Mouse (Mus musculus) CD4-positive naive resting alpha-beta T cell, adult 76 days (primary cell): Measurements from ENCODE around the gene Mypn. TPM values are rescaled to one million over a fixed set of nuclear protein-coding genes. Genes with fewer than 3 reads are reported as not detected.

Experiments used
- total RNA-seq: library from RNA; stranded (reverse); gene quantifications from one replicate; pipeline ENCODE4 v1.2.4, GENCODE M21; 2023

Gene Mypn
- not detected for total RNA-seq

DNA sequence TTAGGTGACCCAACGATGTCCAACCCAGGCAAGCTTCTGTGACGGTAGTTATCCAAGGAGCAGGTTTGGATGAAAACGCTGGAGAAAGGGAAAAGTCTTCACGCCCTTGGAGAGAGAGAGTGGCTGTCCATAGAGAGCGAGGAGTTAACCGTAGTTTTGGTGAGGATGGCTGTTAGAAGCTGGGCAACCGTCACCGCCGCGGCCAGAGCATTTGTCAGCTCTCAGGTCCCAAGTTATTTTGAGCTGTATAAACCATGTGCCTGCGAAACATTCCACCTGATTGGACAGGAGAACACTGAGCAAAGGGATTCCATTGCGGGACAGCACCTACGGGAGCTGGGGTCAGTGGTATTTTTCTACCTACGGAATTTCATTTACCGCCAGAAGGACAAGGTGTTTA is at the start of gene Mypn:
TSS of gene Mypn (minus strand) at position 225 of the 400 bp plus-strand sequence.

DNA sequence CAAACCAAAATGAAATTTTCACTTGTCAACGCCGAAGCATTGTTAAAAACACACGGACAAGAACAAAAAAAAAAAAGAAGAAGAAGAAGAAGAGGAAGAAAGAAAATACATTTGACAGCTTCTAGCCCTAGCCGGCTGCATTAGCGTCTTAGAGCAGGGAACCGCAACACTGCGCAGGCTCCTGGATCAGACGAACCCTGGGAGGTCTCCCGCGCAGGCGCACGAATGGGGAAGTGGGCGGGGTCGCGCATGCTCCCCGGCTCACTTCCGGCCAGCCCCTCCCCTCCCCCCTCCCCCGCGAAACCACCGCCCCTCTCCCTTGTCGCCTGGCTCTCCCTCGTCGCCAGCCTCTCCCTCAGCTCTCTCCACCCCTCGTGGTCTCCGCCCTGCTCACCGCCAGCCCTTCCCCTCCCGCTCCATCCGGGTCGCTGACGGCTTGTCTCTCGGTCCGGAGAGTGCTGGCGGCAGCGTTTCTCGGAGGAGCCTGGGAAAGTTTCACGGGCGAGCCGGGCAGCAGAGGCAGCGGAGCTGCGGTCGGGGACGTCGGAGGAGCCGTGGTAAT is 39.8 kb upstream of the Mypn start, which contains the start of gene Herc4:
TSS of gene Herc4 (plus strand) at position 318 of the 562 bp plus-strand sequence.

DNA sequence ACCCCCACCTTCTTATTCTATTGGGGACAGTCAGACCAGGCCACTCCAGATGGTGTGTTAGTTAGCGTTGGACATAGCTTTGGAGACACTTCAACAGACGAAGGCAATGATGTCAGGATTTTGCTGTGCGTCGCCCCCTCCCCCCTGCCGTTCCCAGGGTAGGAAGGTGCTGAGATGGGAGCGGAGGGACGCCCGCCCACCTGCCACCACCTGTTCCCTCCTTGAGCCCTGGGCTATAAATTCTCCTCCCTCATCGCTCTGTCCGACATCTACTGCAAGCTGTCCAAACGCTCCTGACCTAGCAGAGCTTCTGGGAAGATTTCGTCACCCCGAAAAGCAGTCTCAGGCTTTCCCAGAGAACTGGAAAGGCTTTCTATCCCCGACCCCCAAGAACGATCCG is 104.2 kb downstream of the Mypn start, which contains the start of gene Atoh7:
TSS of gene Atoh7 (plus strand) at position 131 of the 400 bp plus-strand sequence.

Other genes starting within 250 kb of the Mypn start
- 45.6 TPM for gene Rufy2, start 223.7 kb downstream of the Mypn start, total RNA-seq
- 78.8 TPM for gene Hnrnph3, start 179.7 kb downstream of the Mypn start, total RNA-seq
- gene Pbld2, start 179.6 kb downstream of the Mypn start, total RNA-seq, result 3.2 TPM
- gene Pbld1, start 143.8 kb downstream of the Mypn start, total RNA-seq, result 1.1 TPM
- not detected for gene Atoh7, start 104.3 kb downstream of the Mypn start, total RNA-seq
- 164 TPM for gene Herc4, start 39.9 kb upstream of the Mypn start, total RNA-seq
- 63.9 TPM for gene Sirt1, start 177.8 kb upstream of the Mypn start, total RNA-seq
- 4.9 TPM for gene Dnajc12, start 178.5 kb upstream of the Mypn start, total RNA-seq
- not detected for gene Gm7075, start 217.8 kb upstream of the Mypn start, total RNA-seq
- gene Ctnna3, start 226.1 kb upstream of the Mypn start, total RNA-seq, result not detected